Comparison of ENCODE assay signal across 20 mouse cellular contexts in the genomic region with DNA sequence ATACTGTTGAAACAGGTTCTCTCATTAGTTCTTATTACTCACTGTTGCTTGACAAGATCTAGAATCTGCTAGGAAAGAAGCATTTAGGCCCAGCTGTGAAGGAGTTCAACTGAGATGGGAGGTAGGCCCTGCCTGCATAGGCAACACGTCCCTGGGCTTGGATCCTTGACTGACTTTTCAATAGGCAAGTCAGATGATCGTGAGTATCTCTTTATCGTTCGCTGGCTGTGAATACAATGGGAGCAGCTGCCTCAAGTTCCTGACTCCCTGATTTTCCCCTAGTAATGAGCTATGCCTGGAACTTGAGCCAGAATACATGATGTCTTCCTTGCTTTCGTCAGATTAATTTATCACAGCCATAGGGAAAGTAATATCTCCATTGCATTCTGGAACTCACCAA.
"Had no signal": no experiment of that assay in that cellular context is flagged by ENCODE, and none has a peak within 500 bp of the region (broad histone marks: within the 10 kb centered on the region; RNA-seq: fewer than 3 reads in every experiment).

No protein-coding gene starts in this region.

- H3K36me3 ChIP-seq: kidney, embryonic 15.5 days; limb, embryonic 12.5 days; limb, embryonic 15.5 days; lung, embryonic 15.5 days; stomach, embryonic 15.5 days had no signal

- H3K4me3 ChIP-seq: kidney, embryonic 15.5 days; limb, embryonic 12.5 days; limb, embryonic 15.5 days; lung, embryonic 15.5 days; stomach, embryonic 15.5 days had no signal

- H3K27me3 ChIP-seq: kidney, embryonic 15.5 days; limb, embryonic 12.5 days; limb, embryonic 15.5 days; lung, embryonic 15.5 days; stomach, embryonic 15.5 days had no signal

- H3K27ac ChIP-seq: kidney, embryonic 15.5 days; limb, embryonic 12.5 days; limb, embryonic 15.5 days; liver, embryonic 14.5 days; lung, embryonic 15.5 days; stomach, embryonic 15.5 days had no signal

- H3K4me1 ChIP-seq: kidney, embryonic 15.5 days; limb, embryonic 12.5 days; limb, embryonic 15.5 days; lung, embryonic 15.5 days; stomach, embryonic 15.5 days had no signal

- H3K9ac ChIP-seq: kidney, embryonic 15.5 days; limb, embryonic 12.5 days; limb, embryonic 15.5 days; liver, embryonic 14.5 days; liver, postnatal 0 days; lung, embryonic 15.5 days; stomach, embryonic 15.5 days had no signal

- DNase-seq: kidney, adult 11 months; kidney, adult 8-10 months; kidney, postnatal 10 days; kidney, postnatal 36 days; layer of hippocampus, adult 9-11 months; left cerebral cortex, postnatal 4 days; liver, postnatal 0 days; lung, postnatal 10 days; lung, postnatal 4 days; midbrain, embryonic 14.5 days; retina, postnatal 1 day; right cerebral cortex, postnatal 25 days; spleen, adult 18-20 months; thymus, postnatal 25 days had no signal
